Mouse (Mus musculus): ENCODE data around the gene Ebf4.

Ebf4 gene

GRCm38 (mm10) chr2:130408194-130408593 is 113.2 kb downstream of the Ebf4 start:
- in situ Hi-C loops (cut with MboI; ENCODE audit: low pct_unique_long_range_greater_than_20kb in 1 of 2, low sequenced_read_pairs in 2 of 2, unreplicated experiment in 1 of 2), result no loop called here

GRCm38 (mm10) chr2:130411558-130412495 is 116.9 kb downstream of the Ebf4 start:
- in situ Hi-C loops (cut with MboI; ENCODE audit: low pct_unique_long_range_greater_than_20kb in 1 of 2, low sequenced_read_pairs in 2 of 2, unreplicated experiment in 1 of 2), result no loop called here

DNA sequence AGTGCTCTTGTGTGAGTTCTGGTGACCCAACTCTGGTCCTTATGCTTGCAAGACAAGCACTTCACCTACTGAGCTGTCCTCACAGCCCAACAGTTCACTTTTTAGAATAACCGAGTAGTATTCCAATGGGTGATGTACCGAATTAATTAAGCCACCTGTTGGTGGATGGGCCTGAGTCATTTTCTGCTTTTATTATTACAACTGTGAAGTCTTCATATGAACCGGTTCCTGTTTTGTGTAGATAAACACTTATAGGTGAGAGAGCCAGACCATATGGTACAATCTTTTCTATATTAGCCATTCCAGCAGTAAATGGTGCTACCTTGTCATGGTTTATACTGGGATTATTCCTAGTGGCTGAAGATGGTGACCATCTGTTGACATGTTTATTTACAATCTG is 117.8 kb downstream of the Ebf4 start:
- in situ Hi-C loops (cut with MboI; ENCODE audit: low pct_unique_long_range_greater_than_20kb in 1 of 2, low sequenced_read_pairs in 2 of 2, unreplicated experiment in 1 of 2), result no loop called here

DNA sequence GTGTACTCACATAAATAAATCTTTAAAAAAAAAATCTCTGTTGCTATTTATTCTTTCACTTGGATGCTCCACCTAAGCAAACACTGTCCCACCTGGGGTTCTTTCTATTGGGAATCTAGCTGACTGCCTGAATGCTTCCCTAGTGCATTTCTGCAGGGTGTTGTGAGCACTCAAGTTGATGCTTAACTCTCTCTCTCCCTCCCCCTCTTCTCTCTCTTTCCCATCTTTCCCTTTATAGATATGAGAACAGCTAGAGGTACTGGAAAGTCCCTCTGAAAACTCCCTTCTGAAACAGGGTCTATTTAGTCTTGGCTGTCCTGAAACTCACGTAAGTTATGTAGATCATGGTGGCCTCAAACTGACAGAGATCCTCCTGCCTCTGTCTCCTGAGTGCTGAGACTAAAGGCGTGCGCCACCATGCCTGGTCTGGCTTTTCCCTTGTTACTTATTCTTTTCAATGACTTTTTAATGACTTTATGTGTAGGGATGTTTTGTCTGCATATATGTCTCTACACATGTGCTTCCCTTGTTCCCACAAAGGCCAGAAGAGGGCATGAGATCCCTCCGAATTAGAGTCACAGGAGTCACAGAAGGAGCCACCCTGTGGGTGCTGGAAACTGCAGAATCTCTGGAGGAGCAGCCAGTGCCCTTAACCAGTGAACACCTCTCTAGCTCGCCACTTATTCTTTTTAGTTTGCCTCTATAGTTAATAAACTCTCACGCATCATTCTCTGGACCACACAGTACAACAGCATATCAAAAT is 119.3 kb downstream of the Ebf4 start:
- in situ Hi-C loops (cut with MboI; ENCODE audit: low pct_unique_long_range_greater_than_20kb in 1 of 2, low sequenced_read_pairs in 2 of 2, unreplicated experiment in 1 of 2), result no loop called here
